Mouse (Mus musculus) lung, postnatal 36 days (tissue): ENCODE measurements around the gene Olfr31.

Experiments used
- DNase-seq: peaks from one replicate; pipeline ENCODE4 v3.0.0; 2022; ENCODE audit warnings: mixed read lengths

The Olfr31 gene

GRCm38 (mm10) chr14:14354511-14355359 is 32.1 kb downstream of the Olfr31 start:
- DNase-seq, result no peak

- no peak for DNase-seq
Measured at GRCm38 (mm10) chr14:14355360-14355646, 32.7 kb downstream of the Olfr31 start.
